Comparison of ENCODE assay signal across 16 mouse cellular contexts in the genomic region with DNA sequence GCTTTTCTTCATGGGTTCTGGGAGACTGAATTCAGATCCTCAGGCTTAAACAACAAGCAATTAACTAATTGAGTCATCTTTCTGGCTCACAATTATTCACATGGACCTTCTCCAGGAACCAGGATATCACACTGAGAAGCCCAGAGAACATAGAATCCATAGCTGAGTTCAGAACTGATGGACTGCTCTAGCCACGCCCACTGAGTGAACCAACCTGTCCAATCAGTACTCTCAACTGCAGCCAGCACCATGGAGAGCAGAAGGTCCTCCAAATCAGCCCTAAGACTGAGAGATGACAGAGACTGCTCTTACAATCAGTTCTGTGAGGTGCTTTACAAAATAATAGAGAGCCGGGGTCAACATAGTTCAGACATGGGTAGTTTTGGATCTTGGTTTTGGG.
DNase-seq lines count a peak whose midpoint lies in the region; ATAC-seq lines count a peak whose summit lies in the region.
"Had no signal": no experiment of that assay in that cellular context is flagged by ENCODE, and none has a peak within 500 bp of the region (broad histone marks: within the 10 kb centered on the region; RNA-seq: fewer than 3 reads in every experiment).

No protein-coding gene starts in this region.

- H3K9ac ChIP-seq in hindbrain, embryonic 11.5 days (ENCODE audit: low read depth, low read length): no peak overlapping the region
- no peak overlapping the region for H3K9ac ChIP-seq in hindbrain, embryonic 14.5 days
- H3K9ac ChIP-seq in embryonic facial prominence, embryonic 11.5 days (replicated peaks; ENCODE audit: low read length): no peak overlapping the region
- H3K9ac ChIP-seq: limb, embryonic 15.5 days; midbrain, embryonic 15.5 days had no signal

- ATAC-seq in hindbrain, embryonic 11.5 days (ENCODE audit: low FRiP score): no peak
- ATAC-seq in hindbrain, embryonic 14.5 days (ENCODE audit: low FRiP score): no peak
- no peak for ATAC-seq in embryonic facial prominence, embryonic 11.5 days (replicated peaks; ENCODE audit: insufficient number of reproducible peaks, low FRiP score, low TSS enrichment, low read depth)
- ATAC-seq: CD4-positive, CD25-positive, alpha-beta regulatory T cell, adult 4 months; intestine, embryonic 16.5 days; midbrain, embryonic 15.5 days had no signal

- H3K27ac ChIP-seq in hindbrain, embryonic 11.5 days (ENCODE audit: low read depth, low read length): no peak overlapping the region
- no peak overlapping the region for H3K27ac ChIP-seq in hindbrain, embryonic 14.5 days
- H3K27ac ChIP-seq in embryonic facial prominence, embryonic 11.5 days (replicated peaks; ENCODE audit: low read depth, low read length): no peak overlapping the region
- H3K27ac ChIP-seq: limb, embryonic 15.5 days; midbrain, embryonic 15.5 days had no signal

- no peaks in the 10 kb centered on the region for H3K36me3 ChIP-seq in hindbrain, embryonic 11.5 days (ENCODE audit: control insufficient read depth, insufficient read depth, low read length)
- H3K36me3 ChIP-seq in hindbrain, embryonic 14.5 days (replicated peaks; ENCODE audit: control insufficient read depth, insufficient read depth): no peaks in the 10 kb centered on the region
- no peaks in the 10 kb centered on the region for H3K36me3 ChIP-seq in embryonic facial prominence, embryonic 11.5 days (replicated peaks; ENCODE audit: control insufficient read depth, insufficient read depth, low read depth, low read length)
- H3K36me3 ChIP-seq: limb, embryonic 15.5 days; midbrain, embryonic 15.5 days had no signal

- H3K9me3 ChIP-seq in hindbrain, embryonic 11.5 days (ENCODE audit: control insufficient read depth, low read length): no peaks in the 10 kb centered on the region
- H3K9me3 ChIP-seq in hindbrain, embryonic 14.5 days (ENCODE audit: control insufficient read depth, low read length): no peaks in the 10 kb centered on the region
- no peaks in the 10 kb centered on the region for H3K9me3 ChIP-seq in embryonic facial prominence, embryonic 11.5 days (replicated peaks; ENCODE audit: control insufficient read depth, low read length)
- H3K9me3 ChIP-seq: limb, embryonic 15.5 days; midbrain, embryonic 15.5 days had no signal

- no peaks in the 10 kb centered on the region for H3K4me1 ChIP-seq in hindbrain, embryonic 11.5 days (replicated peaks; ENCODE audit: control insufficient read depth, insufficient read depth, low read length)
- H3K4me1 ChIP-seq in hindbrain, embryonic 14.5 days (replicated peaks; ENCODE audit: control insufficient read depth, insufficient read depth, low read length): no peaks in the 10 kb centered on the region
- no peaks in the 10 kb centered on the region for H3K4me1 ChIP-seq in embryonic facial prominence, embryonic 11.5 days (ENCODE audit: control insufficient read depth, insufficient read depth, low read length)
- H3K4me1 ChIP-seq: limb, embryonic 15.5 days; midbrain, embryonic 15.5 days had no signal

- peak; percentile 6 for DNase-seq in hindbrain, embryonic 11.5 days (ENCODE audit: low spot score)
- DNase-seq in hindbrain, embryonic 14.5 days (ENCODE audit: low spot score): no peak
- peak; percentile 11 for DNase-seq in ovary, postnatal 36 days (ENCODE audit: low spot score)
- no peak for DNase-seq in ovary, postnatal 10 days (ENCODE audit: low spot score)
- DNase-seq in embryonic facial prominence, embryonic 11.5 days (ENCODE audit: low spot score): peak; percentile 54
- DNase-seq in gastrocnemius, postnatal 10 days: no peak
- DNase-seq in spleen, adult 12 weeks (ENCODE audit: low spot score): no peak
- DNase-seq in natural killer cell, adult 2 months (ENCODE audit: low spot score in 2 of 2): no peak
- DNase-seq: cerebellum, adult 18-20 months; heart, postnatal 36 days; layer of hippocampus, postnatal 36 days; thymus, postnatal 25 days had no signal

- H3K4me3 ChIP-seq in hindbrain, embryonic 11.5 days (ENCODE audit: low read depth, low read length): no peak overlapping the region
- no peak overlapping the region for H3K4me3 ChIP-seq in hindbrain, embryonic 14.5 days (replicated peaks; ENCODE audit: low read length)
- no peak overlapping the region for H3K4me3 ChIP-seq in embryonic facial prominence, embryonic 11.5 days (ENCODE audit: low read depth, low read length)
- H3K4me3 ChIP-seq: limb, embryonic 15.5 days; midbrain, embryonic 15.5 days had no signal

- H3K4me2 ChIP-seq in hindbrain, embryonic 11.5 days (replicated peaks; ENCODE audit: low read depth, low read length): no peak overlapping the region
- H3K4me2 ChIP-seq in hindbrain, embryonic 14.5 days (replicated peaks): no peak overlapping the region
- no peak overlapping the region for H3K4me2 ChIP-seq in embryonic facial prominence, embryonic 11.5 days (ENCODE audit: low read depth, low read length)
- H3K4me2 ChIP-seq: limb, embryonic 15.5 days; midbrain, embryonic 15.5 days had no signal

- H3K27me3 ChIP-seq in hindbrain, embryonic 11.5 days (ENCODE audit: control insufficient read depth, insufficient read depth, low read length): no peaks in the 10 kb centered on the region
- H3K27me3 ChIP-seq in hindbrain, embryonic 14.5 days (ENCODE audit: control insufficient read depth, insufficient read depth, low read length): peaks cover 3% of the 10 kb centered on the region; the same call in 1 of the 2 replicates
- no peaks in the 10 kb centered on the region for H3K27me3 ChIP-seq in embryonic facial prominence, embryonic 11.5 days (ENCODE audit: control insufficient read depth, insufficient read depth, low read length)
- H3K27me3 ChIP-seq: limb, embryonic 15.5 days had no signal

- WGBS in hindbrain, embryonic 11.5 days: 52% methylated on average over 2 of the region's 2 CpGs
- WGBS in hindbrain, embryonic 14.5 days: 70% methylated on average over 2 of the region's 2 CpGs
- WGBS in embryonic facial prominence, embryonic 11.5 days: 53% methylated on average over 2 of the region's 2 CpGs

Comparison
In these comparisons a context has a peak if more than half of its experiments do, and no peak if none do; other contexts are left out.
1. DNase-seq: peak in hindbrain, embryonic 11.5 days (single experiment), ovary, postnatal 36 days (single experiment) and embryonic facial prominence, embryonic 11.5 days (single experiment); none in hindbrain, embryonic 14.5 days (single experiment), ovary, postnatal 10 days (single experiment), gastrocnemius, postnatal 10 days (single experiment), spleen, adult 12 weeks (single experiment) and natural killer cell, adult 2 months (0 of 2).